Mouse (Mus musculus): ENCODE results near the gene Rnf114. TPM values are rescaled to one million over a fixed set of nuclear protein-coding genes. Genes with fewer than 3 reads are reported as not detected.
A peak's percentile ranks its signal among the peaks of the same experiment; 100 is the strongest.

The Rnf114 gene
- total RNA-seq, 2 experiments from 2014 or later, result 48.4 to 51.1 TPM

DNA sequence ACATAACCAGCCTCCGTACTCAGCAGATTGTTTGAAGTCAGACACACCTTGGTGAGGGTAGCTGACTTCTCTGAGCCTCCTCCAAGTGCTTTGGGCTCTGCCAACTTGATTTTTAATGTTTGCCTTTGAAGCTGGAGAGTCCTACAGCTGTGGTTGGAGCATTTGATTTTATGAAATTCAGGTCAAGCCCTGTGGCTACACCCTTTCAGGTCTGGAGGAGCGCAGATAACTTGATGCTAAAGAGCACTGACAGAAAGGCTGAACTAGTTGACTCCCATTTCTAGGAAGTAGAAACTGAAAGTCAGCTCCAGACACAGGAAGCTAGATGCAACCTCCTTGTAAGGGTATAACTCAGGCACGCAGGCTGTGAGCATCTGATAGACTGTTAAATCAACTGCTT is 12.7 kb downstream of the Rnf114 start:
- no peak for DNase-seq

DNA sequence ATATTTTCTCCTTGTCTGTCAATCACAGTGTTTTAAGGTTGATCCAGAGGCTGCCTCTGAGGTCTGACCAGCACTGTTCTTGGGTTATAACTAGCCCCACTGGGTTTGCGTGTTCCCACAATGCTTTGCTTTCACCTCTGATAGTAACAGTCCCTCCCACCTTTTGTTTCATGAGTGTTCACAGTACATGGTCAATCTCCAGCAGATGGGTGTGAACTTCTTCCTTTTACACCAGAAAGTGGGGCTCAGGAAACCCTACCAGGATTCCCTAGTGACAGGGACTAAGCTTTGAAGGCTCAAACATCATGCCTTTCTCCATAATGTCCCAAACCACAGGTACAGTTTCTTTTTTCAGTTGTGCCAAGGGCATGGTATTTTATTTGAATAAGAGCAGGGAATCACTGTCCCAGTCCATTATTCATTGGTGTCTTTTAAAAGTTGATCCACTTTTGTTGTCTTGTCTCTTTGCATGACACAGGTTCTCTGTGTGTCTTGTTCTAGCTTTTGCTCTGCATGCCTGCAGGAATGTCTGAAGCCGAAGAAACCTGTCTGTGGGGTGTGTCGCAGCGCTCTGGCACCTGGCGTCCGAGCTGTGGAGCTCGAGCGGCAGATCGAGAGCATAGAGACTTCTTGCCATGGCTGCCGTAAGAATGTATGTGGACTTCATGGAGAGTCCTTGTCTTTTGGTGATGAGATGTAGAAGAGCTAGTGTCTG is 14.3 kb downstream of the Rnf114 start:
- no peak for DNase-seq

DNA sequence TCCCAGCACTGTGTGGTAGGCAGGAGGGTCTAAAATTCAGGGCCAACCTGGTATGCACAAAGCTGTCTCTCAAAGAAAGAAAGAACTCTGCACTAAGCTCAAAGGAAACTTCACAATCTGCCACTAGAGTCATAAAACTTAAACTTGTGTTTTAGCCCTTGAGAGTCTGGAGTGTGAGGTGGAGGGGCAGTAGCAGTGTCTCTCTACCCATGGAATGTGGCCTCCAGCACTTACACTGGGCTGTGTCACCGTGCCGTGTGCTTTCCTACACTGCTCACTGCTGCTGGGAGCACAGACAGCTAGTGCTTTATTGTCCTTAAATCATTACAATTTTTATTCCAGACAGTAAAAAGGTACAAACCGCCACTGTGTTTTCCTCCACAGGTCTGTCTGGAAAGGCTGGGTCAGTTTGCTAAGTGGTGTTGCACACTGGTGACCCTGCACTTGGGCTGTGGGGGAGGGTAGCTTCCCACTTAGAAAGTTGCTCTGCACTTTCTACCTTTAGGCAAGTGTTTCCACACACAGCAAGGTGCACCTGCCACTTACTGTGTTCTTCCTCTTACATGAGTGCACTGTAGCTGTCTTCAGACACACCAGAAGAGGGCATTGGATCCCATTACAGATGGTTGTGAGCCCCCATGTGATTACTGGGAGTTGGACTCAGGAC is 15.4 kb downstream of the Rnf114 start:
- no peak for DNase-seq

DNA sequence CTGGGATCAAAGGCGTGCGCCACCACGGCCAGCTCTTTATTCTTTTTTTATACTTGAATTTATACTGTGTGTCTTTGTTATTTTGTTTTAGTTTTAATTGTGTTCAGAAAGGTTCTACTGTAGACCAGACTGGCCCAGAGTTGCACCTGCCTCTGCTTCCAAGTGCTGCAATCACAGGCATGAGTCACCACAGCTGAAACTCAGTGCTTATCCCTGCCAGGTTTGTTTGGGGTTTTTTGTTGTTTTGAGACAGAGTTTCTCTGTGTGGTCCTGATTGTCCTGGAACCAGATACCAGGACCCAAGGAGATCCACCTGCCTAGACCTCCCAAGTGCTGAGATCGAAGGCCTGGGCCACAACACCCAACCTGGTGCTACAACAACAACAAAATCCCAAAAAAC is 16.1 kb downstream of the Rnf114 start:
- DNase-seq, result no peak

DNA sequence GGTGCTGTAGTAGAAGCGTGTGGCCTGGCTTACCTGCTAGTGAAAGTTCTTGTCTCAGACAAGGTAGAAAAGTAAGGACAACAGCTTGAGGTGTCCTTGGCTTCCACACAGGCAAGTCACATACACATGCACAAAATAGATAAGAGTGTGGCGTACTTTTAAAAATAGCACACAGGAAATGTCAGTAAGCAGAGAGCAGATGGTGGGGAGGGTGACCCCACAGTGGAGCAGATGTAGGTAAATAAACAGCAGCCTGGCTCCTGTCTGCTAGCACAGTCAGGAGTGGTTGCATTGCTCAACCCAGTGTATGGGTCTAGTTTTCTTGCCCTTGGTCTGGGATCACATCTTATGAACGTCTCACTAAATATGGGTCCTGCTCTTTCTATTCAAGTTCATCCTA is 18.0 kb downstream of the Rnf114 start:
- DNase-seq, result no peak

DNA sequence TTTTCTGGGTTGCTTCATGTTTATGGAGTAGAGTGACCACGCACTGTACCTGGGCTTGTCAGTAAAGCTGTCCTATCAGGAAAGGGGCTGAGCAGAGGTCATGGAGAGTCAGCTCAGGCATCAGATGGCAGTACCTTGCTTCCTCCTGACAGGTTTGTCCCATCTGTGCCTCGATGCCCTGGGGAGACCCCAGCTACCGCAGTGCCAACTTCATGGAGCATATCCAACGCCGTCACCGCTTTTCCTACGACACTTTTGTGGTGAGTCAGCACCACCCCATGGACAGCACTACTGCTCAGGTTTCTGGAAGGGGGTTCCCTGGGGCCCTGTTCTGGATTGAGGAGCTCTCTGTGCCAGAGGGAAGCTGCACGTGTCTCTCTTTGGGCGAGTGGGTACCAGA is 19.9 kb downstream of the Rnf114 start:
- no peak for DNase-seq

DNA sequence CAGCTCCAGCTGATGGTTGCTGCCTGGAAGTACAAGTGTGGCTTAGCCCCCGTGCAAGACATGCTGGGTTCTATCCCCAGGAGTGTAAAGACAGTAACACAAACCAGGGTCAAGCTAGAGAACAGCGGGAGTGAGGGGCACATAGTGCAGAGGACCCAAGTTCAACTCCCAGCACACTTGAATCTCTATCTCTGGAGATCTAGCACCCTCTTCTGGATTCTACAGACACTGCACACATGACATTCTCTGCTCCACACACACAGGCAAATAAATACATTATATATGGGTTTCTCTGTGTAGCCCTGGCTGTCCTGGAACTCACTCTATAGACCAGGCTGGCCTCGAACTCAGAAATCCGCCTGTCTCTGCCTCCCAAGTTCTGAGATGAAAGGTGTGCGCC is 20.5 kb downstream of the Rnf114 start:
- DNase-seq, result no peak

DNA sequence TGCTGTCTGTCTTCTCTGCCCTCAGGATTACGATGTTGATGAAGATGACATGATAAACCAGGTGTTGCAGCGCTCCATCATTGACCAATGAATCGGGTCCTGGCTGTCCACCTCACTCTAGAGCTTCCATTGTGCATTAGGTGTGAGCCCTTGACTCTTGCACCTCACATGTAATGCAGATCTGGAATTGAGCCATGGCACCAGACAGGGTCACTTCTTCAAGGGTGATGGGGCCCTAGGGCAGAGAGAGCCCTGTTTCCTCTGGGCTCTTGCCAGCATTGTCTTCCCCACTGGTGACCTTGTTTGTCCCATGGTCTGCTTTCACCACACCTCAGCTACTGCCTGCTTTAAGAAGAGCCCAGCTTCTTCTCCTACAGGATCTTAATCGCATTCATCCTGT is 22.2 kb downstream of the Rnf114 start:
- DNase-seq, result no peak

DNA sequence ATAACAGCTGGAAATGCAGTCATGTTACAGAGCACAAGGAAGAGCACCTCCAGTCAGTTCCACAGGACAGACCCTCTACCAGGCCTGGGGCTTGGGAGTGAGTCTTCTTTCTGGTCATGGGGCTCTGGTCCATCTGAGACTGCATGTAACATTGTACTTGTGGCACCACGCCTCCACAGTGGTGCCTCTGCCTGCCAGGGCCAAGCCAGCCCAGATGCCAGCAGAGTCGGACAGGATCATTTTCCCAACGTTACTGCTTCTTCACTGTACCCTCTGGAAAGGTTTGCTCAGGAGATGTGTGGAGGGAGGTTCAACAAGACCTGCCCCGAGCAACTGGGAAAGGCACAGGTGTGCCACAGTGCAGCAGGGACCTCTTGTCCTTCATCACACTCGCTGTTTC is 23.2 kb downstream of the Rnf114 start:
- no peak for DNase-seq

DNA sequence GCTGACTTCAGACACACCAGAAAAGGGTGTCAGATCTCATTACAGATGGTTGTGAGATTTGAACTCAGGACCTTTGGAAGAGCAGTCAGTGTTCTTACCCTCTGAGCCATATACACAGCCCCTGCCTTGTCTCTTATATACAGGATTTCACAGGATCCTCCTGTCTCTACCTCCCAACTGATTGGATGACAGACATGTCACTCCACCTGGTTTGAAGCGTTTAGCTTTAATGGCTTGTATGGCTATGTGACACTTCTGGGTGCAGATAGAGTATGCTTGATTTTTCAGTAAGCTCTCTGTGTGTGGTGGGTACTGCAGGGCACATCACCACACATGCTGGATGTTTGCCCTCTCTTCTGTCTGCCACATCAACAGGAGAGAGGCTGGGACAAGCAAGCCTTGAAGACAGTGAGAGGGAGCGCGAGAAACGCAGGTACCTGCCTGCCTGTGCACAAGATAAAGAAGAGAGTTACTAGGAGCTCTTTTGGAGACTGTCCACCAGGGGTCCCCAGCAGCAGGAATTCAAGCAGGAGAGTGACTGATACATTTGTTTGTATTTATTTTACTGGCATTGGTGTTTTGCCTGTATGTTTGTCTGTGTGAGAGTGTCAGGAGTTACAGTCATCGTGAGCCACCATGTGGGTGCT is 27.3 kb downstream of the Rnf114 start:
- DNase-seq, result no peak

DNA sequence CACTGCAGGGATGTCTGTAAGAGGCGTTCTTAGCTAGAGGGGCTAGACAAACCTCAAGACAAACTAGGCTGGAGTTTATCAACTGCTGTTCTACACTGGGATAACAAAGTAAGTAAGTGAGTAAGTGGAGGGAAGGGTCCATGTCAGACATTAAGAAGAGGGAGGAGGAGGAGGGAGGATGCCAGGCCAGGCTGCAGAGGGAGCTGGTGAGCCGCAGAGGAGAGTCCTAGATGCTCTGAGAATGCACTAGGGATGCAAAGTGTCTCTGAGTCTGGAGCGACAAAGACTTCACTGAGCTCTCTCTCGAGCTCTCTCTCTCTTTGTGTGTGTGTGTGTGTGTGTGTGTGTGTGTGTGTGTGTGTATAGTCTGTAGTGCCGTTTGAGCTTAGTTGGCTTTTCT is 35.8 kb downstream of the Rnf114 start:
- no peak for DNase-seq

DNA sequence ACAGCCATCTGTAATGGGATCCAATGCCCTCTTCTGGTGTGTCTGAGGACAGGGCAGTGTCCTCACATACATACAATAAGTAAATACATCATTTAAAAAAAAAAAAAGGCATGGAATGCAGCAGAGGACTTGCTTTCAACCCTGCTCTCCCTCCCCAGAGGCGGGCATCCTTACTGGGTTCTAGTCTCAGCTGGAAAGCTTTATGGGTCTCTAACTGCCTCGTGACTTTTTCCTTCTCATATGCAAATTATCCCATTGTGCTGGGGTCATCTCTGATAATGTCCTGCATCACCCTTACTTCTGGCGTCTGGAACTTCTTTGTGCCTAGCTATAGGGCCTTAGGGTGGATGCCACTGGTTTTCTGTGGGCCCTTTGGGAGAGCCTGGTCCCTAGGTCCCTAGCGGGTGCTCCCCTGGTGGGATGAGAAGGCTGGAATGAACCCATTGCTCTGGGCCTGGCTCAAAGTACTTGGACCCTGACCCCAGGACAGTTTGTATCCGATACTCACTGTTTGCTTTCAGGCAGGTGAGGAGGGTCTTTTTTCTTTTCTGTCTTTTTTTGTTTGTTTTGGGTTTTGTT is 37.6 kb downstream of the Rnf114 start:
- DNase-seq, result no peak

DNA sequence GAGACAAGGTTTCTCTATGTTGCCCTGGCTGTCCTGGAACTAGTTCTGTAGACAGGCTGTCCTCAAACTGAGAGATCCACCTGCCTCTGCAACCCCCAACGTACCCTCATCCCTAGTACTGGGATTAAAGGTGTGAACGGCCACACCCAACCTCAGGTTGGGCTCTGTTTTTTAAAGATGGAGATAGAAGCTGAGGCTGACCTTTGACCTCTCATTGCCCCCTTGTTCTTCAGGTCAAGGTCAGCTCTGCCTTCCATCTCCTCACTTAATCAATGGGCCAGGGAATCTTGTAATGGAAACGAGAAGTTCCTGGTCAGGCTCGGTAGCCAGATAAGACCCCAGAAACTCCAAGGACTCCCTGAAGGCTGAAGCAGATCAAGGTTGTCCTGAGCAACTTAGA is 38.1 kb downstream of the Rnf114 start:
- no peak for DNase-seq

DNA sequence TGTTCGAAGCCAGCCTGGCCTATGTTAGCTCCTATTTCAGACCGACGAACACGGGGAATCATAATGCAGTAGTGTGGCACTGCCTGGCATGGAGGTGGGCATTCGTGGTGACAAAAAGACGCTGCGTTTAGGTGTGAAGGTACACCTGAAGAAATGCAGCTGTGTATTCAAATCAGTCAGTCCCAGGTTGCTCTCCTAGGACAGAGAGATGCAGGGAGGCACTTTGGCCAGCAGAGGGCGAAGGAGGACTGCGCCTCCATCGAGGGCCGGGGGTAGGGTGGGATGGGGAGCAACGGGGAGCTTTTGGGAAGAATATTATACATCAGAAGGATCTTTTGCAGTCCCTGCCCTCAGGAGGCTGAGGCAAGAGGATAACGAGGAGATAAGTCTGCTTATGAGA is 39.7 kb downstream of the Rnf114 start:
- peak in 1 of 2 experiments; percentile 21 for DNase-seq

DNA sequence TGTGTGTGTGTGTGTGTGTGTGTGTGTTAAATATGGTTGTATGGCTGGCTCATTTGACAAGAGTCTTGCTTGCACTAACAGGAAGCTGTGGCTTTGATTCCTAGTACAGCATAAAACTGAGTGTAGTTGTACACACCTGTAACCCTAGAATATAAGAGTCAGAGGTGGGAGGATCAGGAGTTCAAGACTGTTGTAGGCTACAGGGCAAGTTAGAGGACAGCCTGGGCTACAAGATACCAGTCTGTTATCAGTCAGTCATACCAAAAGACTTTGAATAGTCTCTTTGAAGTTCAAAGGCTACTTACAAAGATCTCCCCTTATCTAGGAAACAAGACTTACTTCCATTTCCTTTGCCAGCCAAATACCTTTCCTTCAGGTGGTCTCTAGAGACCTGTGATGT is 41.4 kb downstream of the Rnf114 start:
- no peak for DNase-seq

DNA sequence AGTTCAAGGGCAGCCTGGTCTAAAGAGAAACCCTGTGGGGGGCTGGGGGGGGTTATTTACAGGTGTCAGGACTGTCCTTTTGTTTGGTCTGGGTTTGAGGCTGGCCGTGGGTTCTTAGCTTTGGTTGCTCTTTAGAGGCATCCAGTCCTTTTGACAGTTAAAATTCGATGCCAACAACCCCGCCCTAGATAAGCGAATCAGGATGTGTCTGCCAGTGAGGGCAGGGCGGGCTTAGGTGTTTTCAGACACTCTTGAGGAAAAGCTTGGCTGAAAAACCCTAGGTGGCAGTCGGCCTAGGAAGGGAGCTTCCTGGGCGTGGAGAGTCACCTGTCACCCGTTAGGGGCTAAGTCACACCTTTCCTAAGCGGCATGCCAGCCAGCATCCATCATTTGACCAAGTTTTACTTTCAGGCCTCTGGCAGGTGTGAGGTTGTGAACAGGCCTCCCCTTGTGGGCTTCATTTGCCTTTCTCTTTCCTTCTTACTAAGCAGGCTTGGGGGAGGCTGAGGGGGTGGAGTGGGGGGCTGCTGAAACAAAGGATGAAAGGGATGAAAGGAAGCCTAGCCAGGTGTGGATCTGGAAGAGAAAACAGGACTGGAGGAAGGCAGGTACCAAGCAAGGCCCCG is 44.0 kb downstream of the Rnf114 start:
- DNase-seq, result no peak

DNA sequence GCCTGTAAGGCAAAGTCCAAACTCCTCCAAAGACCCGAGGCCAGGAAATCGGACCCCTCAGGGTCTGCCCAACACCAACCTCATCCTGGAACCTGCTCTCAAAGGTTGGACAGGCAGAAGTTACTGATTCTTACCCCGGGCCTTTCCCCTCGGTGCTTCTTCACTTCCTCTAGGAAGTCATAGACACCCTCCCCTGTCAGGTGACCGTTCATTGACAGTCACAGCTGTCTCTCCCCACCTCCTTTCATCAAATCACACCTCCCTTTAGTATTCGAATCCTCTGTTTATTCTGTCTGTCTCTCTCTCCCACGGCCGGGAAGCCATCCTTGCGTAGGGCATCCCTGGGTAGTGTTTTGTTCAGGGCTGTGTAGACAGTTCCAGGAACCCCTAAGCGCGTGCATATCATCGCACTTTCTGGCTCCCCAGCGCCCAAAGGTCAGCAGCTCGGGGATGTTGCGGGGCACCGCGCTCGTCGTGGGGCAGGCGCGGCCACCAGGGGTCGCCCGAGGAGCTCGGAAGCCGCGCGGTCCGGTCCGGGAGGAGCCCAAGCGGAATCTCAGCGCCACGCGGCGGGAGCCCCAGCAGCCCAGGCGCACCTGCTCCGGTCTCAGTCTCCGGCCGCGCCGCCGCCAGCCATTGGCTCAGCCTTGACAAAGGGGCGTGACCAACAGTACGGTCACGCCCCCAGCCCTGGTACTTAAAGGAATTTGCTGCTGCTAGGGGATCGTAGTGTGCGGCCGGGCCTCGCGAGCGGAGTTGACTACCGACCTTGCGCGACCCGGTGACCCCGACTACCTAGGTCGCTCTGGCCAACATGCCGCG is 45.2 kb downstream of the Rnf114 start, which contains the start of gene Snai1:
TSS of gene Snai1 (plus strand) at position 720 of the 822 bp plus-strand sequence.
- DNase-seq, result peak; percentile 72 to 78

DNA sequence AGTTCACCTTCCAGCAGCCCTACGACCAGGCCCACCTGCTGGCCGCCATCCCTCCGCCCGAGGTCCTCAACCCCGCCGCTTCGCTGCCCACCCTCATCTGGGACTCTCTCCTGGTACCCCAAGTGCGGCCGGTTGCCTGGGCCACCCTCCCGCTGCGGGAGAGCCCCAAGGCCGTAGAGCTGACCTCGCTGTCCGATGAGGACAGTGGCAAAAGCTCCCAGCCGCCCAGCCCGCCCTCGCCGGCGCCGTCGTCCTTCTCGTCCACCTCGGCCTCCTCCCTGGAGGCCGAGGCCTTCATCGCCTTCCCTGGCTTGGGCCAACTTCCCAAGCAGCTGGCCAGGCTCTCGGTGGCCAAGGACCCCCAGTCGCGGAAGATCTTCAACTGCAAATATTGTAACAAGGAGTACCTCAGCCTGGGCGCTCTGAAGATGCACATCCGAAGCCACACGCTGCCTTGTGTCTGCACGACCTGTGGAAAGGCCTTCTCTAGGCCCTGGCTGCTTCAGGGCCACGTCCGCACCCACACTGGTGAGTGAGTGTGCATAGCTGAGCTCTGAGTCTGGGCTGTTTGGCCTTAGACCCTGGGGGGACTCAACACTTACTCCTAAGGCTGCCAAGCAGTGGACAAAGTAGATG is 46.3 kb downstream of the Rnf114 start:
- no peak for DNase-seq

DNA sequence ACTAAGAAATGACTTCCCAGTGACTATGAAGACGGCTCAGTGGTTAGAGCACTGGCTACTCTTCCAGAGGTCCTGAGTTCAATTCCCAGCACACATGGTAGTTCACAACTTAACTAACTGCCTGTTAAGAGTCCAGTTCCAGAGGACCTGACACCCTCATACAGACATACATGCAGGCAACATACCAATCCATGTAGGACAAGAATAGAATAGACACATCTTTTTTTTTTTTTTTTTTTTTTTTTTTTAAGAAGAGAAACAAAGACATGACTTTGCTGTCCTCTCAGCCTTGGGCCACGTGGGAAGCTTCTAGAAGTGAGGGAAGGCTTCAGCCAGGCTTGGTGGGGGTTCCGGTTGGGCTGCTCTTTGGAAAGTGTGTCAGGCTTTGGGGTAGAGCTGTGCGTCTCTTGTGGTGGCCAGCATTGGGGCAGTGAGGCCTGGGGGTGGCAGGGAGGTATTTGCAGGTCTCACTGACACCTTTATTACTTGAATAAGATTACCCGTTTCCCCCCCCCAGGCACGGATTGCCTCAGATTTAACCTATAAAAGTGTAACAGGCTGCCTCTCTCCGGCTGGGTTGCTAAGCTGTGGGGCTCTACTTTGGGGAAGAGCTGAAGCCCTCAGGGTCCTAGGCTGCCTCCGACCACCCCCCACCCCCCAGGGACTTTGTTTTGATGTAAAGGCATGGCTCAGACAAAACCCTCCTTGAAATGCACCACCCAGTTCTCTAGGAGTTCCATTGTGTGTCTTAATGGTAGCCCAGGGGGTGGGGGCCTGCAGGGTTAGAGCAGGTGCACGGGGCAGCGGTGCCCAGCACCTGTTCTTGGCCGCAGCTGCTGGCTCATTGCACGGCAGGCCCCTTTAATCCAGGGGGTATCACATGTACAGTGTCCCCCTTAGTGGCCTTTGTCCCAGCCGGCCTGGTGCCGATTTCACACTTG is 47.4 kb downstream of the Rnf114 start:
- DNase-seq, result no peak

DNA sequence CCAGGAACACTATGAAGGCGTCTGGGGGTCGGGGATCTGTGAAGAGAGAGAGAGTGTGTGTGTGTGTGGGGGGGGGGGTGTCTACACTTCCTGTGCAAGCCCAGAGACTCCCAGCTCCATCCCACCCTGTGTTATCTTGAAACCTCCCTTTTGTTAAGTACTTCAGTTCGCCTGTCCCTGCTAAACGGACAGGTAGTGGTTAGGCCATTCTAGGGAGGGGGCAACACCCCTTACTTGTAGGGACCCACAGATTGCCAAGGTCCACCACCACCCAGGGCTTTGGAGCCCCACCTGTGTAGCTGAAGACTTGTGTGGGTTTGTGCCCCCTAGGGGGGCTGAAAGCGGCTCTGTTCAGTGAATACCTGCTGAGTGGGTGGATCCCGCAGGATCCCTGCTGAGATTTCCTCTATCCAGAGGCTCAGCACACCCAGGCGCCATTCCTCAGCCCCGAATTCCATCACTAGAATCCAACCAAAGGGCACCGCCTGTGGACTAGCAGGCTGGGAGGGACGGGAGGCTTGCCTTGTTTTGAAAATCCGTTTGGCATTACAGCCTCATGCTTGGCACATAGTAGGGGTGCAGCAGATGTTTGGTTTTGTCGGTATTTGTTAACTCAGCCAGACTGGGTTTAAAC is 48.1 kb downstream of the Rnf114 start:
- DNase-seq, result no peak
